Mouse (Mus musculus) common myeloid progenitor, adult 5-6 weeks (primary cell): ENCODE data around the gene Slc5a11. TPM values are rescaled to one million over a fixed set of nuclear protein-coding genes. Genes with fewer than 3 reads are reported as not detected.
A peak's percentile ranks its signal among the peaks of the same experiment; 100 is the strongest.

Experiments
- ATAC-seq: replicated peaks from 2 replicates; pipeline ENCODE4 v1.8.0; 2016; ENCODE audit warnings: low read depth, mild to moderate bottlenecking, moderate TSS enrichment, inconsistent platforms; ENCODE audit not compliant: poor library complexity, severe bottlenecking
- total RNA-seq: library from RNA; stranded (forward); fragments of 200-1000, 187-1606 nt; gene quantifications from 2 replicates; pipeline ENCODE4 v1.2.3, GENCODE M21; 2017

Slc5a11 gene
- total RNA-seq: 0.46 TPM in 1 of 2 replicates, not detected in the other

DNA sequence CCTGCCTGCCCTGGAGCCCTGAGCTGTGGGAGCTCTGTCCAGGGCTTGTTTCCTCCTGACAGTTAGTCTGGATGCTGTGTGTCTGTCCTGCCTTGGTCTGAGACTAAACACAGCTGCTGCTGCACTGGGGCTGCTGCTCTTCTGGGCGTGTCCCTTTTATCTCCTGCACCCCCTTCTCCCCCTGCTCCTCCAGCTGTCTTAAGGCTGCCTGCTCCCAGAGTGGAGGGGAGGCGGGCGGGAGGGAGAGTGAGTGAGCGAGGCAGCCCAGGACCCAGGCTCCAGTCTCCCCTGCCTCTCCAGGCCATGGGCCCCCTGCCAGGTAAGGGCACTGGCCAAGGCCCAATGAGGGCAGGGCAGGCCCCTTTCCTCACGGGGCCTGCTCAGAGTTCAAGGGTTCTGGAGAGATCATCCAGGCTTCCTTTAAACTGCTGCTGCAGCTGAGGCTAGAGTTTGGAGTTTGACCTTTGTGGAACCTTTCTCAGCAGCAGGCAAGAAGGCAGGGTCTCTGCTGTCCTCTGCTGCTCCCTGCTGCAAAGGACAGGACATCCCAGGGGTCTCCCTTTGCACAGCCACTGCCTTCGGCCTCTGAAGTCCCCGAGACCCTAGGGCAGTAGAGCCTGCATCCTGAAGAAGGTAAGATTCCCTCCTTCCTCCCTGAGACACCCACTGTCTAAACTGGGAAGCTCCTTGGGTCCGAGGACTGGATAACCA lies at the start of gene Slc5a11:
TSS of gene Slc5a11 (plus strand) at position 416 of the 711 bp plus-strand sequence.
- ATAC-seq: no peak

DNA sequence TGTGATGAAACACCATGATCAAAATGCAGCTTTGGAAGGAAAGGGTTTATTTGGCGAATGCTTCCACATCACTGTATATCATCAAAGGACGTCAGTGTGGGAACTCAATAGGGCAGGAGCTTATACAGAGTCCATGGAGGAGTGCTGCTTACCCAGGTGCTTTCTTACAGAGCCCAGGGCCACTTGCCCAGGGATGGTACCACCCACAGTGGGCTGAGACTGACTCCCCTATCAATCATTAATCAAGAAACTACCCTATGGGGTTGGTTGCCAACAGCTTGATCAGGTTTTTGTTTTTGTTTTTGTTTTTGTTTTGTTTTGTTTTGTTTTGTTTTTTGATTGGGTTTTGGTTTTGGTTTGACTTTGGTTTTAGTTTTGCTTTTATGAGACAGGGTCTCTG lies 47.1 kb upstream of the Slc5a11 start:
- ATAC-seq: no peak

DNA sequence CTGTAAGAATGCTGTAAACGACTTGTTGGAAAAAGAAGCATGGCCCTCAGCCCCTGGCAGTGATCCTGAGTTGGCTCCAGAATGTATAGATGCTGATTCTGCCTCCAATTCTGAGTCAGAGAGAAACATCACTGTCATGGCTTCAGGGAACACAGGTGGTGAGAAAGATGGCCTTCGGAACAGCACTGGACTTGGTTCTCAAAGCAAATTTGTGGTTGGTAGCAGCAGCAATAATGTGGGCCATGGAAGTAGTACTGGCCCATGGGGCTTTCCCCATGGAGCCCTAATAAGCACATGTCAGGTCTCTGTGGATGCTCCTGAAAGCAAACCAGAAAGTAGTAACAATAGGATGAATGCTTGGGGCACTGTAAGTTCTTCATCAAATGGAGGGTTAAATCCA lies 45.0 kb upstream of the Slc5a11 start:
- ATAC-seq: no peak

GRCm38 (mm10) chr7:123172101-123172500 lies 42.5 kb upstream of the Slc5a11 start:
- ATAC-seq: no peak

DNA sequence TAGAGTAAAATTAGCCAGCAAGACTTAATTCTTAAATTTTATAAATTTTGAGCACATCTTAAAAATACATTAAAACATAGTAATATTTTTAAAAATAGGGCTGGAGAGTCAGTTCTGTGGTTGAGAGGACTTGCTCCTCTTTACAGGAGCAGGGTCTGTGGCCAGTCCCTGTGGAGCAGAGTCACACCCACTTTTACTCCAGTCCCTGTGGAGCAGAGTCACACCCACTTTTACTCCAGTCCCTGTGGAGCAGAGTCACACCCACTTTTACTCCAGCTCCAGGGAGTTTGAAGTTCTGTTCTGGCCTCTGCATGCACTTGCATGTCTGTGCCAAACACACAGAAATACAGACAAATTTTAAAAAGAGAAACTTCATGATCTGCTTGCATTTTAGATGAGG lies 37.4 kb upstream of the Slc5a11 start:
- ATAC-seq: no peak

GRCm38 (mm10) chr7:123181787-123182701 lies 32.5 kb upstream of the Slc5a11 start:
- no peak for ATAC-seq

- ATAC-seq: no peak
Observed at GRCm38 (mm10) chr7:123184891-123185290, 29.7 kb upstream of the Slc5a11 start.

DNA sequence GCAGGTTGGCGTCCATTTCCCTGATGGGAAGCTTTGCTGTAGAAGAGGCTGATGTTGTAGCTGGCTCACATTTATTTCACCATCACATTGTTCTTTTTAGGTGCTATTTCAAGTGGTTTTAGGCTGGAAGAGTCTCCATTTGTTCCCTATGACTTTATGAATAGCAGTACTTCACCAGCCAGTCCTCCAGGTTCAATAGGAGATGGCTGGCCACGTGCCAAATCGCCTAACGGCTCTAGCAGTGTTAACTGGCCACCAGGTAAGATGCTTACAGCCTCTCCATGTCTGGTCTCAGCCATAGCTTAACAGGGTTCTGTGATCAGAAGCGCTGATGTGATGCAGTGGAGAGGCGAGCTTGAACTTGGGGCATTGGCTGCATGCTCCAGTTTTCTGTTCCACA lies 28.1 kb upstream of the Slc5a11 start:
- ATAC-seq: no peak

DNA sequence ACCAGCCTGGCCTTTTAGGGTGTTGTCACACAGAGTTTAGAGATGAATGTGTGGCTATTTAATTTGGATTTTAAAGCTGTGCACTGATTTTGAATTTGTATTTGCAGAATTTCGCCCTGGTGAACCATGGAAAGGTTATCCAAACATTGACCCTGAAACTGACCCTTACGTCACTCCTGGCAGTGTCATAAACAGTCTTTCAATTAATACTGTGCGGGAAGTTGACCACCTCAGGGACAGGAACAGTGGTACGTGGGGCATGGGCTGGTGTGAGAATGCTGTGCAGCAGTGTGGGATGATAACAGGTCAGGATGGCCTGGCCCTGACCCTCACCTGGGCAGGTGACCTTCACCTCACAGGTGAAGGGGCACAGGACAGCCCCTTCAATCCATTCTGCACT lies 27.3 kb upstream of the Slc5a11 start:
- ATAC-seq: no peak

DNA sequence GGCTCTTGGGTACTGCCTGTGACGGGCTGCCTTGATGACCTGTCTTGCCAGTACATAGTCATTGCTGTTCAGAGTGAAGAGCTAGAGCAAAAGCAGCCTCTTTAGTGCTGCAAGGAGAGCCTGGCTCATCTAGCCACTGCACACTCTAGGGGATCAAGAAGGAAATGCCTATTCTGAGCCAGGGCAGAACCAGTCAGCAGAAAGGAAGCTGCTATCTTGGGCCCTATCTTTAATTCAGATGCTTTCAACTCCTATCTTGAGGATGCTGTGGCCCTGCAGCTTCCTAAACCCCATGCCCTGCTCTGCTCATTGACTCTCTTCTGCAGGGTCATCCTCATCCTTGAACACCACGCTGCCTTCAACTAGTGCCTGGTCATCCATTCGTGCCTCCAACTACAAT lies 26.1 kb upstream of the Slc5a11 start:
- no peak for ATAC-seq

DNA sequence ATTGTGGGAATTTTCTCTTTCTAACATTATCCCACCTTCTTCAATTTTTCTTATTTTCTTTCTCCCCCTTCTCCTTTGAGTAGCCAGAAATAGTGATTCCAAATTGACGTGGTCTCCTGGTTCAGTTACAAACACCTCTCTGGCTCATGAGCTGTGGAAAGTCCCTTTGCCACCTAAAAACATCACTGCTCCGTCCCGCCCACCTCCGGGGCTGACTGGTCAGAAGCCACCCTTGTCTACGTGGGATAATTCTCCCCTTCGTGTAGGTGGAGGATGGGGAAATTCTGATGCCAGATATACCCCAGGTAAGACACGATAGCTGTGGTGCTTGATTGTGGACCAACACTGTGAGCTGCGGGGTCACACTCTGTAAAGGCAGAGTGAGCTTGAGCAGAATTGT lies 24.8 kb upstream of the Slc5a11 start:
- ATAC-seq: no peak

GRCm38 (mm10) chr7:123191731-123192130 lies 22.8 kb upstream of the Slc5a11 start:
- no peak for ATAC-seq

DNA sequence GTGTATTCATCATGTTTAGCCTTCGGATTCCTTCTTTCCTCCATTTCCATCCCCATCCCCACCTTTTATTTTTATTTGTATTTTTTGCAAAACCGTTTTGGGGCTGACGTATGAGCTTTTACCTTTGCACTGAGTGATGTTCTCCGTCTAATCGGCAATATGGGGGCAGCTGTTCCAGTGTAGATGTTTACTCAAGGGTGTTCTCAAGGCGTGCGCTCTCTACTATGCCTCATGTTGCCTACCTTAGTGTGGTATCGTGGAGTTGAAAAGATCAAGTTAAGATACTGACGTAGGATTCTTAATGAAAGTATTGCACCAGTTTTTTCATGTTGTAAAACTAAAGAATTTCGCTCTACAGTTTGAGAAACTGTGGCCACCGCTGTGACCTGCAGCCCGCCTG lies 21.4 kb upstream of the Slc5a11 start:
- ATAC-seq: no peak

- no peak for ATAC-seq
Observed at GRCm38 (mm10) chr7:123194696-123195095, 19.9 kb upstream of the Slc5a11 start.

- no peak for ATAC-seq
Observed at GRCm38 (mm10) chr7:123196432-123196831, 18.1 kb upstream of the Slc5a11 start.

- ATAC-seq: no peak
Observed at GRCm38 (mm10) chr7:123198695-123199094, 15.9 kb upstream of the Slc5a11 start.

- ATAC-seq: no peak
Observed at GRCm38 (mm10) chr7:123199151-123199550, 15.4 kb upstream of the Slc5a11 start.

GRCm38 (mm10) chr7:123199656-123200206 lies 14.8 kb upstream of the Slc5a11 start:
- ATAC-seq: no peak

DNA sequence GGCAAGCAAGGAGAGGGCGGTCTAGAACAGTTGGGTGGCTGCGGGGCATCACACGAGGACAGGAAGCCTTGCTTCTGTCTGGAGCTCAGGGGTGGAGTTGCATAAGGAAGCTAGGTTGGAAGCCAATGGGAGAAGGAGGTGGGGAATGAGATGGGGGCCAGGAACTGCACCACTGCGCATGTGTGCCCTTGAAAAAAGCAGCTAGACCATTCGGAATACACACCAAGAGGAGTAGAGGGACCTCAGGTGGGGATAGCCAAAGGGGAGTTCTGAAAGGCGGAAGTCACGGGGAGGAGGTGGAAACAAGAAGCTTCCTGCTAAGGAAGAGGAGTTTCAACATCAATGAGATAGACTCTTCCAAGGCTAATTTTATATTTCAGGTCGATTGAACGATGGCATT lies 13.9 kb upstream of the Slc5a11 start:
- peak; percentile 36 for ATAC-seq

- ATAC-seq: peak; percentile 67
Observed at GRCm38 (mm10) chr7:123205261-123205660, 9.3 kb upstream of the Slc5a11 start.

DNA sequence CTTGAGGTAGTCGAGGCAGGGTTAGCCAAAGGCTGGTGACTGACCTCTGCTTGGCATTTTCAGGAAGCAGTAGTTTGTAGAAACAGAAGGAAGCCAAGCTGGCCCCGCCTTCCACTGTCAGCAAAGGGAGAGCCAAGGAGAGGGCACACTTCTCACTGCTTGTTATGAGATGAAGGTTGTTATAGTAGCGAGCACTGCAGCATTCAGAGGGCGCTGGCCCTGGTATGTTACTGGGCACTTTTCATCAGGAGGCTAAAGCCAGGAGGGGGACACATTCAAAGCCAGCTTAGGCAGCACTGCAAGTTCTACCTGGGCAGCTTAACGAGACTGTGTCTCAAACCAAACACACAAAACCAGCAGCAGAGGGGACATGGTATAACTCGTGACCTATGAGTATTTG lies 7.0 kb upstream of the Slc5a11 start:
- ATAC-seq: no peak
